Mouse (Mus musculus) heart, postnatal 0 days (tissue): Measurements from ENCODE around the gene Mrps15.

Experiments
- CTCF ChIP-seq: IDR thresholded peaks from 2 replicates; pipeline ENCODE4 v1.5.1; 2016; ENCODE audit warnings: antibody characterized with exemption, control low read depth, low read depth
- EP300 ChIP-seq: IDR thresholded peaks from 2 replicates; pipeline ENCODE4 v1.6.1; 2016; ENCODE audit warnings: antibody characterized with exemption, low read depth

DNA sequence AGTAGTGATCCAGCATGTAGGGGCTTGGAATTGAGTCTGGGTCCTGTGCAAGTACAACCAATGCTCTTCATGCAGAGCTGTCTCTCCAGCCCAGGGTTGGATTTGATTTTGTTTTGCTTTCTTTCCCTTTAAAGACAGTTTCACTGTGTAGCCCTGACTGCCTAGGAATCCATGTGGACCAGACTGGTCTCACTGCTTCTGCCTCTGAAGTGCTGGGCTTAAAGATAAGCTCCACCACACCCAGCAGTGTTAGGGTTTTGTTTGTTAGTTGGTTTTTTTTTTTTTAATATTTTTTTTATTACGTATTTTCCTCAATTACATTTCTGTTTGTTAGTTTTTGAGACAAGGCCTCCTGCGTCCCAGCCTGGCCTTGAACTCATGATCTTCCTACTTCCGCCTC lies 52.6 kb downstream of the Mrps15 start:
- TF ChIP-seq CTCF (no peak), EP300 (no peak)
